Mouse (Mus musculus) liver, embryonic 11.5 days (tissue): ENCODE data around the gene Tle6. TPM values are rescaled to one million over a fixed set of nuclear protein-coding genes. Genes with fewer than 3 reads are reported as not detected.

Source experiments
- ATAC-seq: fragments of 200-750 bp; cut with Nextera tagmentation; replicated peaks from 2 replicates; pipeline ENCODE4 v1.8.0; 2017; ENCODE audit warnings: moderate number of reproducible peaks, mild to moderate bottlenecking, moderate TSS enrichment, moderate library complexity; ENCODE audit not compliant: low FRiP score
- DNase-seq: peaks from one replicate; pipeline ENCODE4 v3.0.0-alpha.2; 2017; ENCODE audit warnings: low spot score
- H3K27ac ChIP-seq: fragments of 300-500 bp; sonication (generic); 2 replicates; pipeline ENCODE4 v1.5.1; 2014; ENCODE audit warnings: mild to moderate bottlenecking, low read depth, low read length, control low read depth
- H3K27me3 ChIP-seq: fragments of 300-500 bp; sonication (generic); replicated peaks from 2 replicates; pipeline ENCODE4 v1.6.1; 2014; ENCODE audit warnings: low read length, mixed read lengths; ENCODE audit not compliant: control insufficient read depth, insufficient read depth
- H3K36me3 ChIP-seq: fragments of 300-500 bp; sonication (generic); 2 replicates; pipeline ENCODE4 v1.6.1; 2014; ENCODE audit warnings: mild to moderate bottlenecking, low read length, moderate library complexity, mixed read lengths; ENCODE audit not compliant: control insufficient read depth, insufficient read depth
- H3K4me1 ChIP-seq: fragments of 300-500 bp; sonication (generic); replicated peaks from 2 replicates; pipeline ENCODE4 v1.6.1; 2014; ENCODE audit warnings: low read length, mixed read lengths; ENCODE audit not compliant: control insufficient read depth, insufficient read depth
- H3K4me2 ChIP-seq: fragments of 300-500 bp; sonication (generic); 2 replicates; pipeline ENCODE4 v1.6.1; 2014; ENCODE audit warnings: mild to moderate bottlenecking, control low read depth, moderate library complexity
- H3K4me3 ChIP-seq: fragments of 300-500 bp; sonication (generic); 2 replicates; pipeline ENCODE4 v1.5.1; 2014; ENCODE audit warnings: low read depth, low read length, control low read depth
- H3K9ac ChIP-seq: fragments of 300-500 bp; sonication (generic); 2 replicates; pipeline ENCODE4 v1.6.1; 2014; ENCODE audit warnings: low read depth, low read length, control low read depth
- H3K9me3 ChIP-seq: fragments of 300-500 bp; sonication (generic); 2 replicates; pipeline ENCODE4 v1.6.1; 2016; ENCODE audit warnings: low read length, inconsistent platforms, mixed read lengths; ENCODE audit not compliant: control insufficient read depth
- WGBS: fragments of 180-500 bp; shearing (Covaris S2); extraction: QIAGEN DNeasy Blood & Tissue Kit; methylation state at CpG from one replicate; pipeline ENCODE4 v1.1.7; 2014; 5-methylcytosine and 5-hydroxymethylcytosine counted together
- polyA plus RNA-seq: library from polyadenylated mRNA; unstranded; fragments of >200 nt; fragmentation: Nextera tagmentation; extraction: Ambion mirVana; gene quantifications from 2 replicates; pipeline ENCODE4 v1.2.1, GENCODE M21; 2014

Tle6 gene
- polyA plus RNA-seq, 1 experiment from 2014 or later: 16.7 TPM

- H3K4me2 ChIP-seq: no peak overlapping the region
- no peak for ATAC-seq
- no peak overlapping the region for H3K4me3 ChIP-seq
- H3K9ac ChIP-seq: no peak overlapping the region
- H3K9me3 ChIP-seq: no peaks in the 10 kb centered on the region
- H3K36me3 ChIP-seq: no peaks in the 10 kb centered on the region
- no peak for DNase-seq
- H3K4me1 ChIP-seq: peaks cover 40% of the 10 kb centered on the region
- H3K27ac ChIP-seq: 0 out of 2 replicates have a peak overlapping the region, but pooled peaks have one; percentile 28
- WGBS: 52% methylated on average over 6 of the region's 6 CpGs
- H3K27me3 ChIP-seq: peaks cover 31% of the 10 kb centered on the region
These were observed 2.0 kb downstream of the Tle6 start for GRCm38 (mm10) chr10:81598871-81599270.

DNA sequence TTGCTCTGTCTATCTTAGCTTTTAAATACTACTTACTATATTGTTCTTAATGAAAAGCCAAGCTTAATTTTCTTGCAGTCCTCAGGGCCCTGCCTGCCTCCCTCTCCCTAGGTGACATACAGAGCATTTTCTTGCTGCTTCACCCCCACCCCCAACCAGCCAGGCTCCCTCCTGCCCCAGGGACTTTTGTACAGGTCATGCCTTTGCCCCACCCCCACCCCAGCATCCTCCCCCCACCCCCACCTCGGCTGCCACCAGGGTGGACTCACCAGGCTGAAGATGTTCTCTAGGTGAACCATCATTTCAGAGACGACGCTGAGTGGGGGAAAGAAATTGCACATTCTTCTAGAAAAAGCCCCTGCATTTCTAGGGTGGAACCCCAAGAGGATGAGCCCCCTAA lies 2.5 kb downstream of the Tle6 start:
- H3K4me2 ChIP-seq: no peak overlapping the region
- 0 out of 2 replicates have a peak overlapping the region, but pooled peaks have one; percentile 28 for H3K27ac ChIP-seq
- peaks cover 40% of the 10 kb centered on the region for H3K4me1 ChIP-seq
- H3K4me3 ChIP-seq: no peak overlapping the region
- DNase-seq (no peak), ATAC-seq (no peak)
- 36% methylated on average over 3 of the region's 3 CpGs for WGBS
- H3K27me3 ChIP-seq: peaks cover 35% of the 10 kb centered on the region
- no peak overlapping the region for H3K9ac ChIP-seq
- no peaks in the 10 kb centered on the region for H3K9me3 ChIP-seq
- no peaks in the 10 kb centered on the region for H3K36me3 ChIP-seq

DNA sequence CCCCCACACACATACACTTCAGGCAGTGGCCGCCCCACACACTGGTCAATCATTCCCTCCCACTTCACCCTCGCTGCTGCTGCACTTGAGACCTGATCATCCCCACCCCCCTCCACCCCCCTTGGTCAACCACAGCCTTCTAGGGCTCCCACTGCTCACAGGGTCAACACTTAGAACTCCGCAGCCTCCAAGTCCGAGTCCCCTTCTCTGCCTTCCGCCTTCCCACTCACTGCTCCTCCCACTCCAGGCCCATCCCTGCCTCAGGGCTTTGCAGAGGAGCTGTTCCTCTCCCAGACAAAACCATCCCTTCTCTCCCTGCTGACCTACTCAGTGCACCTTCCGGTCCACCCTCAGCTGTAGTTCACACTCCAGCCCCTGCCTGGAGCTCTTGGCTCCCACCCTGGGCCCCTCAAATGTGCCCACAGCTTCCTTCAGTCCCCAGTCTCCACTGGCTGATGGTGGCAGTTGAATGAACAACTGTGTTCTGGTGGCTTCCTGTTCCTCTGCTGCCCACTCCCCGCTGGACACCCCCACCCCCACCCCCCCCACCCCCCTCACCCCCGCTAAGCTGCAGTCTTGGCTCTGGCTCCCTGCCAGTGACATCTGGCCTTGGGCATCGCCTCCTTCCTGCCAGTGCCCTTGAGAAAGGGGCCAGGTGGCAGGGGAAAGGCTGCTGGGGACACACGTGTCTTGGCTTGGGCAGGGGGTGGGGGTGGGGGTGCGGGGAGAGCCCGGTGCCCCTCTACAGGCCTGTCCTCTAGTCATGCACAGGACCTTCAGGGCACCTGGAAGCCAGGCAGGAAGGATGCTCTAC lies 3.5 kb downstream of the Tle6 start:
- Histone ChIP-seq H3K36me3 (no peaks in the 10 kb centered on the region), H3K27ac (peak overlapping the region; percentile 50; the same call in 1 of the 2 replicates), H3K9ac (peak overlapping the region; percentile 18; the same call in 1 of the 2 replicates), H3K4me1 (peaks cover 36% of the 10 kb centered on the region), H3K9me3 (no peaks in the 10 kb centered on the region), H3K4me3 (peak overlapping the region; percentile 24), H3K4me2 (peak overlapping the region; percentile 51), H3K27me3 (peaks cover 42% of the 10 kb centered on the region)
- no peak for ATAC-seq
- WGBS: 8% methylated on average over 11 of the region's 12 CpGs
- DNase-seq: peak; percentile 59

- Histone ChIP-seq H3K27me3 (peaks cover 45% of the 10 kb centered on the region), H3K9me3 (no peaks in the 10 kb centered on the region), H3K36me3 (no peaks in the 10 kb centered on the region), H3K4me1 (peaks cover 34% of the 10 kb centered on the region), H3K9ac (no peak overlapping the region), H3K27ac (no peak overlapping the region), H3K4me3 (peak overlapping the region; percentile 24), H3K4me2 (peak overlapping the region; percentile 51)
- no peak for ATAC-seq
- 13% methylated on average over 10 of the region's 10 CpGs for WGBS
- DNase-seq: peak; percentile 46
These were observed 4.3 kb downstream of the Tle6 start for GRCm38 (mm10) chr10:81596611-81597010.

DNA sequence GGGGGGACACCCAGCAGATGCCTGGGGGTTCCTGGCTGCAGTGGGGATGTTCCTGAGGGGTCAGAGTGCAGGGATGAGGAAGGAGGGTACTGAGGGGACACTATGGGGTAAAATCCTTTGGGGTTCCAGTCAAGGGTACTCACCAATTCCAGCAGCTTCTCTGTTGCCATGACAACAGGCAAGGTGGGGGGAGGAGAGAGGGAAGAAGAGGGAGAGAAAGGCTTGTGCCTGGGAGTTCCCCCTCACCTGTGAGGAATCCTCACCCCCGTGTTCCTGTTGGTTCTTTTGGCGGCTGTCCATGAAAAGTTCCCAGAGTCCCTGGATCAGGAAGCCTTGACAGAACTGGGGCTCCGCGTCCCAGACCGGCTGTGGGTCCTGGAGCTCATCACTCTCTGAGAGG lies 5.3 kb downstream of the Tle6 start:
- Histone ChIP-seq H3K4me1 (peaks cover 27% of the 10 kb centered on the region), H3K9me3 (no peaks in the 10 kb centered on the region), H3K27me3 (peaks cover 45% of the 10 kb centered on the region), H3K36me3 (no peaks in the 10 kb centered on the region), H3K4me2 (no peak overlapping the region), H3K27ac (no peak overlapping the region), H3K4me3 (no peak overlapping the region), H3K9ac (no peak overlapping the region)
- ATAC-seq (no peak), DNase-seq (no peak)
- WGBS: 46% methylated on average over 5 of the region's 5 CpGs

DNA sequence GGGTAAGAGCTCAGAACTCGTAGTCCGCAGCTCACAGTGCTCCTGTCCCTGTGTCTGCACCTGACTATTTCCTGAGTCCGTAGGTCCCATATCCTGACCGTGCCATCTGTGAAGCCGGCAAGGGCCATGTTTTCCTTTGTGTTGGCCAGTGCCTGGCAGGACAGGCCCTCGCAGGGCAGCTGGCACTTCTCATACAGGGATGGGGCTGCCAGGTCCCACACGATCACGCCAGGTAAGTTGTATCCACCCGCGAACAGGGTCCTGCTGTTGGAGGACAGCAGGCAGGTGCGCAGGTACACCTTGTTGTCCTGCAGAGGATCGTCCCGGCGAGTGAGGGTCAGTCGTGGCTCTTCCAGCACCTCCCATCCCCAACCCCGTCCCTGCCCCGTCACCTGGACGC lies 6.9 kb downstream of the Tle6 start:
- Histone ChIP-seq H3K9me3 (no peaks in the 10 kb centered on the region), H3K27me3 (peaks cover 44% of the 10 kb centered on the region), H3K9ac (no peak overlapping the region), H3K4me3 (no peak overlapping the region), H3K36me3 (no peaks in the 10 kb centered on the region), H3K4me1 (peaks cover 18% of the 10 kb centered on the region), H3K27ac (no peak overlapping the region), H3K4me2 (no peak overlapping the region)
- DNase-seq: no peak
- 69% methylated on average over 18 of the region's 18 CpGs for WGBS
- ATAC-seq: no peak

GRCm38 (mm10) chr10:81593223-81593622 lies 7.7 kb downstream of the Tle6 start:
- H3K4me1 ChIP-seq: peaks cover 18% of the 10 kb centered on the region
- H3K4me2 ChIP-seq: no peak overlapping the region
- WGBS: 56% methylated on average over 4 of the region's 4 CpGs
- no peak for DNase-seq
- no peak for ATAC-seq
- H3K27ac ChIP-seq: no peak overlapping the region
- no peaks in the 10 kb centered on the region for H3K9me3 ChIP-seq
- no peaks in the 10 kb centered on the region for H3K36me3 ChIP-seq
- H3K9ac ChIP-seq: no peak overlapping the region
- peaks cover 45% of the 10 kb centered on the region for H3K27me3 ChIP-seq
- no peak overlapping the region for H3K4me3 ChIP-seq

DNA sequence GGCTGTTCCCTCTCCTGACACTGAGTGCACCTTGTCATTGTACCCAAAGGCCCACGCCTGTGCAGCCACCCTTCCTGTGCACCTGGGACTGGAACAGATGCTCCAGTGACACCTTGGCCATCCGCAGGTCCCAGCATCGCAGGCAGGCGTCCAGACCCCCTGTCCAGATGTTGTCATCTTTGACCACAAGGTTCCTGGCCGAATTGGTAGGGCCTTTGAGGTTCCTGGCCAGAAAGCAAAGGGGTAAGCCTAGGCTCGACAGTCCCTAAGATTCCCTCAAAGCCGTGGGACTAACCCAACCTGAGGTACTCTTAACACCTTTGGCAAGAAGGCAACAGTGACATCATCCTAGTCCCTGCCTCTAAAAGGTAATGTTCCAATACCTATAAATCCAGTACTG lies 8.2 kb downstream of the Tle6 start:
- Histone ChIP-seq H3K27me3 (peaks cover 47% of the 10 kb centered on the region), H3K27ac (no peak overlapping the region), H3K9ac (no peak overlapping the region), H3K4me3 (no peak overlapping the region), H3K9me3 (no peaks in the 10 kb centered on the region), H3K4me2 (no peak overlapping the region), H3K36me3 (0 out of 2 replicates have a peak, but pooled peaks cover under 1% of the 10 kb centered on the region), H3K4me1 (peaks cover 12% of the 10 kb centered on the region)
- ATAC-seq: no peak
- no peak for DNase-seq
- WGBS: 66% methylated on average over 7 of the region's 7 CpGs

- no peak overlapping the region for H3K4me3 ChIP-seq
- peaks cover 54% of the 10 kb centered on the region for H3K27me3 ChIP-seq
- no peak overlapping the region for H3K4me2 ChIP-seq
- no peaks in the 10 kb centered on the region for H3K9me3 ChIP-seq
- ATAC-seq (no peak), DNase-seq (no peak)
- H3K9ac ChIP-seq: no peak overlapping the region
- peaks cover 6% of the 10 kb centered on the region; the same call in 1 of the 2 replicates for H3K4me1 ChIP-seq
- 55% methylated on average over 9 of the region's 9 CpGs for WGBS
- no peak overlapping the region for H3K27ac ChIP-seq
- 0 out of 2 replicates have a peak, but pooled peaks cover 4% of the 10 kb centered on the region for H3K36me3 ChIP-seq
These were observed 9.0 kb downstream of the Tle6 start for GRCm38 (mm10) chr10:81591846-81592245.
